Mouse (Mus musculus) neural tube, embryonic 14.5 days (tissue): Measurements from ENCODE around the gene Gsg1l. TPM values are rescaled to one million over a fixed set of nuclear protein-coding genes. Genes with fewer than 3 reads are reported as not detected.

Experiments
- ATAC-seq: fragments of 200-750 bp; cut with Nextera tagmentation; 2 replicates; pipeline ENCODE4 v1.8.0; 2017; ENCODE audit warnings: low read depth, mild to moderate bottlenecking, moderate TSS enrichment, moderate library complexity
- H3K27ac ChIP-seq: fragments of 300-500 bp; sonication (generic); 2 replicates; pipeline ENCODE4 v1.5.1; 2014; ENCODE audit warnings: low read depth, mild to moderate bottlenecking, control low read depth, low read length, moderate library complexity, mixed read lengths
- H3K27me3 ChIP-seq: fragments of 300-500 bp; sonication (generic); 2 replicates; pipeline ENCODE4 v1.6.1; 2014; ENCODE audit warnings: low read length; ENCODE audit not compliant: control insufficient read depth, insufficient read depth
- H3K36me3 ChIP-seq: fragments of 300-500 bp; sonication (generic); 2 replicates; pipeline ENCODE4 v1.6.1; 2014; ENCODE audit warnings: low read length, mixed read lengths; ENCODE audit not compliant: control insufficient read depth, insufficient read depth
- H3K4me1 ChIP-seq: fragments of 300-500 bp; sonication (generic); 2 replicates; pipeline ENCODE4 v1.6.1; 2014; ENCODE audit warnings: low read length; ENCODE audit not compliant: control insufficient read depth, insufficient read depth
- H3K4me2 ChIP-seq: fragments of 300-500 bp; sonication (generic); 2 replicates; pipeline ENCODE4 v1.6.1; 2014; ENCODE audit warnings: mild to moderate bottlenecking, low read depth, low read length, control low read depth
- H3K4me3 ChIP-seq: fragments of 300-500 bp; sonication (generic); 2 replicates; pipeline ENCODE4 v1.5.1; 2014; ENCODE audit warnings: low read depth, low read length, control low read depth, mixed read lengths
- H3K9ac ChIP-seq: fragments of 300-500 bp; sonication (generic); replicated peaks from 2 replicates; pipeline ENCODE4 v1.6.1; 2014; ENCODE audit warnings: low read depth, mild to moderate bottlenecking, control low read depth, low read length, mixed read lengths
- H3K9me3 ChIP-seq: fragments of 300-500 bp; sonication (generic); 2 replicates; pipeline ENCODE4 v1.6.1; 2016; ENCODE audit warnings: low read length; ENCODE audit not compliant: control insufficient read depth
- WGBS: fragments of 180-500 bp; shearing (Covaris S2); extraction: QIAGEN DNeasy Blood & Tissue Kit; methylation state at CpG from one replicate; pipeline ENCODE4 v1.1.7; 2014; 5-methylcytosine and 5-hydroxymethylcytosine counted together
- polyA plus RNA-seq: library from polyadenylated mRNA; unstranded; fragments of >200 nt; fragmentation: Nextera tagmentation; extraction: Ambion mirVana; gene quantifications from 2 replicates; pipeline ENCODE4 v1.2.1, GENCODE M21; 2014

Gene Gsg1l
- polyA plus RNA-seq, 1 experiment from 2014 or later, result 14.5 TPM

DNA sequence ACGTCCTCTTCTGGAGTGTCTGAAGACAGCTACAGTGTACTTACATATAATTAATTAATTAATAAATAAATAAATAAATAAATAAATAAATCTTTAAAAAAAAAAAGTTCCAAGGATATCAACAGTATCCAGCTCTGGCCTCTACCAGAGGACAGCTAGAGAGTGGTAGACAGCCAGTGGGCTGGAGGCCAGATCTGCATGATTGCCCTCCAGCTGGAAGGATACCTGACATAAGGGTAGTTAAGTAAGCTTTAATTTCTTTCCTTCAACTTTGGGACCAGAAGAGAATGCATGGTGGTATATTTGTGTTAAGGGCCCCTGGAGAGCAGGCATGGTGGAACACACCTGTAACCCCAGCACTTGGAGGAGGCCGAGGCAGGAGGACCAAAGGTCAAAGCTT is 17.6 kb upstream of the Gsg1l start:
- Histone ChIP-seq H3K36me3 (peaks cover 52% of the 10 kb centered on the region), H3K4me3 (no peak overlapping the region), H3K9ac (no peak overlapping the region), H3K9me3 (no peaks in the 10 kb centered on the region), H3K27ac (no peak overlapping the region), H3K27me3 (no peaks in the 10 kb centered on the region), H3K4me1 (no peaks in the 10 kb centered on the region), H3K4me2 (no peak overlapping the region)
- 92% methylated on average over 2 of the region's 2 CpGs for WGBS
- no peak for ATAC-seq

DNA sequence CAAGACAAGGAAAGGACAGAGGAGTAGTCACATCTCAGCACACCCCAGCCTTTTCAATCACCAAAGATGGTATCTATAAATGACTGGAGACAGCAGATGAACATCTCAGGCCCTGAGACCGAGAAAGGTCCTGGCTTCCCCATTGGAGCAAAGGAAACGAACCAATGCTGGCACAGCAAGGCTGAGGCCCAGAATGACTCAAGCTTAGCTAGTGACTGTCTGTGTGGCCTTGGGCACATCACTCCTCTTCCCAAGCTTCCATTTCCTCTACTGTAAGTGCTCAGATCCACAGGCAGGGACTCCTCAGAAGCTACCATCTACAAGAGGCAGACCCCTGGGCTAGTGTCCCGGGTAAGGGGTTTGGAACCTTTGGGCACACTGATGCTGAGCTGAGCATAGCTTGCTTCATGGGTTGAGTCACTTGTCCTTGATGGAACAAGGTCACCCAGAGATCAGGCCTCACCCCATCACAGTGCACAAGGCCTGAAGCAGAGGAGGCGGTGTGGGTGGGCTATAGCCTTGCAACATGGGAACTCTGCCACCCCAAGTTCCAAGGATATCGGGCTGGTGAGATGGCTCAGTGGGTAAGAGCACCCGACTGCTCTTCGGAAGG is 17.1 kb upstream of the Gsg1l start:
- H3K27ac ChIP-seq, result no peak overlapping the region
- H3K27me3 ChIP-seq, result no peaks in the 10 kb centered on the region
- no peaks in the 10 kb centered on the region for H3K9me3 ChIP-seq
- WGBS, result 95% methylated on average over 7 of the region's 7 CpGs
- peaks cover 46% of the 10 kb centered on the region for H3K36me3 ChIP-seq
- ATAC-seq, result no peak
- no peaks in the 10 kb centered on the region for H3K4me1 ChIP-seq
- no peak overlapping the region for H3K9ac ChIP-seq
- no peak overlapping the region for H3K4me2 ChIP-seq
- no peak overlapping the region for H3K4me3 ChIP-seq

DNA sequence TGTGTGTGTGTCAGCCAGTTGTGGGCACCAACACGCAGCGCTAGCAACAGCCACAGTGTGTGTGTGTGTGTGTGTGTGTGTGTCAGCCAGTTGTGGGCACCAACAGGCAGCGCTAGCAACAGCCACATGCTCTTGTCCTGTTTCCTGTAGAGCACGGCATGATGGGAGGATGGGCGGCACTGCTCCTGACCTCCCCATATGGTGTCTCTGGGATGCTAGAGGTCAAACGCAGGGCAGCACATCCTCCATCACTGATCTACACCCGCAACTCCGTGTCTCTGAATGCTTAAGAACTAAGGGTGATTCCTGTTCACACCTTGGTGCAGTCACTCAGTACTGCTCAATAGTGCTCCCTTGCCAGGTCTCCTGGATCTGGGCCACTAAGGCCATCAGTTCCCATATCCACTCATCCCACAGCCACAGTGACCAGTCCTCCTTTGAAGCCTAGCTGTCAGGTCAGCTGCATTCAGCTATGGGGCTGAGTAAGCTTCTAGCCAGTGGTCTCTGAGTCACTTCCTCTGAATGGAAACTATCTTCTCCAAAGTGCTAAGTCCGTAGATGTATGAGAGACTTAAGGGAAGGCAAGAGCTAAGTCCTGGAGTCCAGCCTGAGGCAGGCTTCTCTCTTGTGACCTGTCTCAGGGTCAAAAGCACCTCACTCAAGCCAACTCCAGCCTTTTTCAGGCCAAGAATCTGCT is 15.2 kb upstream of the Gsg1l start:
- 79% methylated on average over 7 of the region's 9 CpGs for WGBS
- no peaks in the 10 kb centered on the region for H3K4me1 ChIP-seq
- H3K27me3 ChIP-seq, result no peaks in the 10 kb centered on the region
- H3K9me3 ChIP-seq, result no peaks in the 10 kb centered on the region
- ATAC-seq, result no peak
- peaks cover 35% of the 10 kb centered on the region for H3K36me3 ChIP-seq
- H3K4me2 ChIP-seq, result no peak overlapping the region
- no peak overlapping the region for H3K27ac ChIP-seq
- H3K4me3 ChIP-seq, result no peak overlapping the region
- H3K9ac ChIP-seq, result no peak overlapping the region

DNA sequence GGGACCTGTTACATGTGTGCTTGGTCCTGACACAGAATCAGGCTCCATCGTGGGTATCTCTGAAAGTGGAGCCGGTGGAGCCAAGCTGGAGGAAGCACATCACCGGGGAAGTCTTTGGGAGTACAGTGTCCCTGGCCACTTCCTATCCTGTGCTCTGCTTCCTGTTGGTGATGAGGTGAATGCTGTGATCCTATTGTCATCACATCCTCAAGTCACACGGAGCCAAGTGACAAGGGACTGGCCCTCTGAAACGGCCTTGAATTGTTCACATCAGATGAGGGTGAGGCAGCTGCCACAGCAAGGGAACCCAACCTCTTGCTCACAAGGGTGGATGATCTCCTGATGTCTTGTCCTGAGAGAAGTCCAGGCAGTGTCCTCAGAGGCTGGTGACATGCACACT is 14.4 kb upstream of the Gsg1l start:
- no peak overlapping the region for H3K4me3 ChIP-seq
- WGBS, result 85% methylated on average over 5 of the region's 5 CpGs
- ATAC-seq, result no peak
- peaks cover 27% of the 10 kb centered on the region for H3K36me3 ChIP-seq
- H3K9me3 ChIP-seq, result no peaks in the 10 kb centered on the region
- H3K4me1 ChIP-seq, result no peaks in the 10 kb centered on the region
- no peak overlapping the region for H3K27ac ChIP-seq
- no peak overlapping the region for H3K9ac ChIP-seq
- H3K4me2 ChIP-seq, result no peak overlapping the region
- H3K27me3 ChIP-seq, result no peaks in the 10 kb centered on the region

DNA sequence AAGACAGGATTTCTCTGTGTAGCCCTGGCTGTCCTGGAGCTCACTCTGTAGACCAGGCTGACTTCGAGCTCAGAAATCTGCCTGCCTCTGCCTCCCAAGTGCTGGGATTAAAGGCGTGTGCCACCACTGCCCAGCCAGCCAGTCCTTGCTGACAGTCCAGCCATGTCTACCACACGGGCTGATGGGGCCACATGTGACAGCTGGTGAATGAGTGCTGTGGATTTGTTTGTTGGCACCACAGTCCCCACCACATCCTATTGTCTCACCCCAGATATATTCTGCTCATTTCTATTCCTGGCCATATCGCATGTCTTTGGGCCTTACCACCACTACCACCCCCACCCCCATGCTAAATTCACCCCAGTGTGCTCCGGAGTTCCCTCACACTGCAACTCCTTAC is 12.5 kb upstream of the Gsg1l start:
- Histone ChIP-seq H3K36me3 (peaks cover 14% of the 10 kb centered on the region; the same call in 1 of the 2 replicates), H3K9ac (no peak overlapping the region), H3K4me3 (no peak overlapping the region), H3K27ac (no peak overlapping the region), H3K4me2 (no peak overlapping the region), H3K9me3 (no peaks in the 10 kb centered on the region), H3K27me3 (no peaks in the 10 kb centered on the region), H3K4me1 (no peaks in the 10 kb centered on the region)
- 91% methylated on average over 5 of the region's 5 CpGs for WGBS
- no peak for ATAC-seq

DNA sequence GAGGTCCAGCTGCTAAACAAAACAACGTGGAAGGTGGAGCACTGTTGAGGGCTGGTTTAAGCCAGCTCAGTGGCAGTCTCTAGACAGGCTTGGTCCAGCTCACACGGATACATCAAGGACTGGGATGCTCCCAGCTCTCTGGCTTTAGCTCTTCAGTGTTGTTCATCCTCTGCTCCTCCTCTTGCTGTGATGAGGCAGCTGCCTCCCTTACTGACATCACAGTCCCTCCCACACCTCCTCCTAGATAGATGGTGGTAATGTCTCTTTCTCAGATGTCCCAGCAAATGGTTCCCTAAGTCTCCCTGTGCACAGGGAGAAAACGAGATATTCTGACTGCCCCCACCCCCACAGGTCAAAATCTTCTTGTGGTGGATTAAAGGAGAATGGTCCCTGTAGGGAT is 11.0 kb upstream of the Gsg1l start:
- Histone ChIP-seq H3K4me3 (no peak overlapping the region), H3K27me3 (no peaks in the 10 kb centered on the region), H3K27ac (no peak overlapping the region), H3K36me3 (peaks cover 7% of the 10 kb centered on the region; the same call in 1 of the 2 replicates), H3K9ac (no peak overlapping the region), H3K4me2 (no peak overlapping the region), H3K4me1 (no peaks in the 10 kb centered on the region), H3K9me3 (no peaks in the 10 kb centered on the region)
- 42% methylated on average over 3 of the region's 3 CpGs for WGBS
- ATAC-seq, result no peak

DNA sequence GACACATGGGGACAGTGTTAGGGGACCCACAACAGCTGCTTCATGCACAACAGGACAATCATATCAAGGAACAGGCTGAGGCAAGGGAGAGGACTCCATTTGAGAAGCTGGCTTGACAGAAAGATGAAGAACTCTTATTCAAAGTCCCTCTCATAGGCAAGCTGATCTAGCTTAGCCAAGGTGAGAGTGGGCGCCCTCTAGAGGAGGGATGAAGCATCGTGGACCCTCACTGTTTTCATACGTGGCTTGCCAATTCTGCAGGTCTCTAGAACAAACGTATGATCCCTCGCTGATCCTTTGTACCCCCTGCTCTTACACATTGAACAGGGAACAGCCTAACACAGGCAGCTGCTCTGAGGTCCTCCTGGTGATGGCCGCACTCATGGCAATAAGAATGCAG is 7.6 kb upstream of the Gsg1l start:
- Histone ChIP-seq H3K4me2 (no peak overlapping the region), H3K27ac (no peak overlapping the region), H3K4me3 (no peak overlapping the region), H3K4me1 (no peaks in the 10 kb centered on the region), H3K9me3 (no peaks in the 10 kb centered on the region), H3K9ac (no peak overlapping the region), H3K27me3 (no peaks in the 10 kb centered on the region), H3K36me3 (no peaks in the 10 kb centered on the region)
- no peak for ATAC-seq
- WGBS, result 13% methylated on average over 6 of the region's 6 CpGs

DNA sequence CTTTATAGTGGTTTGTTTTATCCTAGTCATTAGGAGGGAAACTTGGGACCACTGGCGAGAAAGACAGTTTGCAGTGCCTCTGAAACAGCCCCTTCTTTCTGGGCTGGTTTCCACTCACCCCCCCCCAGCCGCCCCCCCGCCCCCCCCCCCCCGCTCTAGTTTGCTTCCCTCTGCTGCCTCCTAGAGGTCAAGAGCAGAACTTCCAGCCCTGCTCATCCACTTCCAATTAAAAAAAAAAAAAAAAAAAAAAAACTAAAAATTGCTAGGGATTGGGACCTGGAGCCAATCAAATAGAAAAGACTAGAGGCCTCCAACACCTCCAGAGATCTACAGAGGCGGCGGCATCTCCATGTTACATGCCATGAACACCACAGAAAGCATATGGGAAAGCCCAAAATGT is 5.9 kb upstream of the Gsg1l start:
- WGBS, result 46% methylated on average over 3 of the region's 6 CpGs
- Histone ChIP-seq H3K4me2 (no peak overlapping the region), H3K27ac (no peak overlapping the region), H3K4me1 (0 out of 2 replicates have a peak, but pooled peaks cover 3% of the 10 kb centered on the region), H3K9me3 (no peaks in the 10 kb centered on the region), H3K4me3 (no peak overlapping the region), H3K9ac (no peak overlapping the region), H3K36me3 (no peaks in the 10 kb centered on the region), H3K27me3 (0 out of 2 replicates have a peak, but pooled peaks cover 2% of the 10 kb centered on the region)
- ATAC-seq, result no peak

DNA sequence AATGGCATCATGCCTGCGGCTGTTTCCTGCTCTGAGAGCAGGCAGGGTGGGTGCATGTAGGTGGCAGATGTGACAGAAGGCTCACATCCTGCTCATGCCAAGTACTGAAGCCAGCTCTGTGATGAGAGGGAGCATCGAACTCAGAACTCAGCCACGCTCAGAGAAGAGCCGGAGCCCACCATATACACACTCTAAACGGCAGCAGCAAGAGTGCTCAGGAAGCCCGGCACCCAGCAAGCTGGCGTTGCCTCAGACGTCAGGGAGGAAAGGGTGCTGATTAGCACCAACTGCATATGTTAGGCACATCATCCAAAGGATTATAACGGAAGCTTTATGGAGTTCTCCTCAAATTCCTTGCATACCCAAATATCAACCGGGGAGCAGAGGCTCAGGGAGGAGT is 5.4 kb upstream of the Gsg1l start:
- Histone ChIP-seq H3K27me3 (0 out of 2 replicates have a peak, but pooled peaks cover 2% of the 10 kb centered on the region), H3K9me3 (no peaks in the 10 kb centered on the region), H3K4me2 (no peak overlapping the region), H3K4me1 (0 out of 2 replicates have a peak, but pooled peaks cover 3% of the 10 kb centered on the region), H3K27ac (no peak overlapping the region), H3K4me3 (no peak overlapping the region), H3K36me3 (no peaks in the 10 kb centered on the region), H3K9ac (no peak overlapping the region)
- 72% methylated on average over 10 of the region's 10 CpGs for WGBS
- no peak for ATAC-seq
